Mouse (Mus musculus) heart, adult 2 months (tissue): ENCODE results near the gene Spata16.

Experiments
- CTCF ChIP-seq: fragments of 200-600 bp; IDR thresholded peaks from 2 replicates; pipeline ENCODE4 v1.8.1; 2022; ENCODE audit warnings: antibody characterized with exemption, mild to moderate bottlenecking, moderate library complexity
- POLR2A ChIP-seq: fragments of 200-500 bp; IDR thresholded peaks from 2 replicates; pipeline ENCODE4 v1.6.1; 2011; ENCODE audit warnings: mild to moderate bottlenecking, low read depth, low read length, control low read depth; ENCODE audit not compliant: insufficient read depth

DNA sequence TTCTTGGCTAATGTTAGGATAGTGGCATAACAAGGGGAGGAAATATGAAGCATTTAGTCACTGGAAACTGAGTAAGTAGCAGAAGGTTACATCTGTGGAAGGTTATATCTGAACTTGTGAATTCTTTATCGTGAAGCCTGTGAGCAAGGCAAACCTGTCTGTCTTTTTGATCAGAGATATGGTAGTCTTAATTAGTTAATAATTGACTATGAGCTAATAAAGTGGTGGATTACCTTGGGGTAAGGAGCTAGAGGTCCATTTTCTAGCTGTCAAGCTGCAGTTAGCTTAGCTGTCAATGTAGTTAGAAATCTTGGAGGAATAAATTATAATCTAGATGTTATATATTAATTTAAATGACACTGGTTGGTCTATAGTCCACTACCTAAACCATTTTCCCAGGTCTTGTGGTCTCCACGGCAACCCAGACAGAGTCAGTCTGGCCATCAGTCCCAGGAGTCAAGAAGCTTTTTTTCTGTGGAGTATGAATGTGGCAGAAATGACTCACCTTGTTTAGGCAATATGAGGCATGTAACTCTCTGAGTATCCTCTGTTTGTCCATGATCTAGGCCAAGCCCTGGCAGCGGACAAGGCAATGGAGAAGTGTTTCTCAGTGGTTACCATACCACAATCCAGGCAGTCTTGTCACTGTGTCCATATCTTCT, 331.6 kb downstream of the Spata16 start:
- TF ChIP-seq POLR2A: no peak
- TF ChIP-seq CTCF: no peak
